Mouse (Mus musculus) lung, adult 2 months (tissue): Measurements from ENCODE around the gene S100pbp. TPM values are rescaled to one million over a fixed set of nuclear protein-coding genes. Genes with fewer than 3 reads are reported as not detected.

Experiments
- DNase-seq: peaks from one replicate; pipeline ENCODE4 v3.0.0; 2022
- H3K4me1 ChIP-seq: fragments of 200-500 bp; 2 replicates; pipeline ENCODE4 v1.6.1; 2011; ENCODE audit warnings: low read length; ENCODE audit not compliant: control insufficient read depth, insufficient read depth
- H3K4me3 ChIP-seq: fragments of 200-500 bp; replicated peaks from 2 replicates; pipeline ENCODE3; 2011; ENCODE audit warnings: low read depth, mild to moderate bottlenecking, control low read depth, low read length; ENCODE audit errors: extremely low read depth
- CTCF ChIP-seq: fragments of 200-500 bp; IDR thresholded peaks from 2 replicates; pipeline ENCODE4 v1.5.1; 2011; ENCODE audit warnings: mild to moderate bottlenecking, low read length, control low read depth; ENCODE audit not compliant: insufficient read depth
- POLR2A ChIP-seq: fragments of 200-500 bp; IDR thresholded peaks from 2 replicates; pipeline ENCODE4 v1.6.1; 2011; ENCODE audit warnings: low read depth, mild to moderate bottlenecking, control low read depth, low read length, borderline replicate concordance; ENCODE audit errors: extremely low read depth
- WGBS: fragments of 180-500 bp; shearing (Covaris S2); methylation state at CpG from one replicate; pipeline ENCODE4 v1.1.7; 2018; 5-methylcytosine and 5-hydroxymethylcytosine counted together
- polyA plus RNA-seq: library from polyadenylated mRNA; depleted of rRNA; stranded (reverse); fragments of >200 nt; gene quantifications from 2 replicates; pipeline ENCODE4 v1.2.3, GENCODE M21; 2012

Gene S100pbp
- polyA plus RNA-seq, 1 experiment, result 10.5 TPM

DNA sequence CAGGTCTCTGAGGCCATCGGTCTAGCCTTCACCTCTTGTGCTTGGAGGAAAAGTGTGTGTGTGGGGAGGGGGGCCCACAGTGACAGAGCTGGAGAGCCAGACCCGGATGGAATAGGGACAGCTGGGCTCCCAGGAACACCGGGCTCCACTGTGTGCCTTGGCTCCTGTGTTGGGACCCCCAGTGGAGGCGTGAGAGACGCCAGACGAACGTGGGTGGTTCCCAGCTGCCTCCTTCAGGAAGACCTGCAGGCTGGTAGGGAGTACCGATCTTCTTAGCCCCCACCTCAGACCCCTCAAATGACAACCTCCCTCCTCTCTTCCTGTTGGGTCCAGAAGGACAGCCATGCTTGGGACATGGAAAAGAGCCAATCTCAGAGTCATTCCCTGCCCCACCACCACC is 66.8 kb downstream of the S100pbp start:
- H3K4me1 ChIP-seq, result no peaks in the 10 kb centered on the region
- DNase-seq, result no peak
- TF ChIP-seq CTCF (no peak), POLR2A (no peak)
- no peak overlapping the region for H3K4me3 ChIP-seq
- 26% methylated on average over 8 of the region's 8 CpGs for WGBS

DNA sequence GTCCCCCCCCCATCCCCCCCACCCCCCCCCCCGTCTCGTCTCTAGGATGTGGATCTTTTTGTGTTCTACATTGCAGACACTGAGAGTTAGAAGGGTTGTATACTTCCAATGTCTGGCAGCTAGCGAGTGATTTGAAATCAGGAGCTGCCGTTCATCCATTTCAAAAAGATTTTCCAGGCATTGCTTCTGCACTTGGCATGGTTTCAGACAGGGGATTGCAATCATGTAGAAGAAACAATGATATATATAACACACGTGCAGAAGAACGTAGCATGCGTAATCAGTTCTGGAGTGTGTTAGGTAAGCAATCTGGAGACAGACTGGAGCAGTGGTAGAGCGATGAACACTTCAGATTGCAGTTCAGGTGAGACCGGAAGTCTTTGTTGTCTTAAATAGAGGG is 67.4 kb downstream of the S100pbp start:
- Histone ChIP-seq H3K4me3 (no peak overlapping the region), H3K4me1 (no peaks in the 10 kb centered on the region)
- no peak for DNase-seq
- WGBS, result 28% methylated on average over 9 of the region's 9 CpGs
- TF ChIP-seq CTCF, result no peak
- TF ChIP-seq POLR2A, result no peak

DNA sequence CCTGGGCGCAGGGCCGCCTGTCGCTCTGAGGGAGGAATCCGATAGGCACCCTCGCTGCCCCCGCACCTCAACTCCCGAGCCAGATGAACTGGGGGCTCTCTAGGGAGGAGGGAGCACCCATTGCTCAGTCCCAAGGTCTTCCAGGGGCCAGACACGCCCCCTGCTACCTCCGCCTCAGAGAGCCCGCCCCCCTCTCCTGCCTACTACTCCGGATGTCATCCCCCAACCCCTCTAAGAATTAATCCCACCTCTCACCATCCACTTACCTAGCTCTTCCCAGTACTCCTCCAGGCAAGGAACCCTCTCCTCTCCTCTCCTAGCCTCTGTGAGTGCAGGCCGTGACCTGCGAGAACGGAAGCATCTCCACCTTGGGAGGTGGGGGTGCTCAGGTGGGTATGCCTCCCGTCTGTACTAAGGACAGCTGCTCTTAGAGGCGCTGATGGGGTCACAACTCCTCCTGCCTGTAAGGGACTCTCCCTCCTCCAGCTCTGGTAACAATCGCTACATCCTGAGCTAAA is 67.9 kb downstream of the S100pbp start, which contains the start of gene Hpca:
Gene Hpca, minus strand, starts transcription at position 468 of the 518 bp plus-strand sequence.
- WGBS, result 3% methylated on average over 17 of the region's 17 CpGs
- H3K4me3 ChIP-seq, result no peak within 1 kb of the TSS
- no peak for DNase-seq
- TF ChIP-seq POLR2A, result no peak
- no peak for TF ChIP-seq CTCF
- H3K4me1 ChIP-seq, result no peaks in the 10 kb centered on the region

DNA sequence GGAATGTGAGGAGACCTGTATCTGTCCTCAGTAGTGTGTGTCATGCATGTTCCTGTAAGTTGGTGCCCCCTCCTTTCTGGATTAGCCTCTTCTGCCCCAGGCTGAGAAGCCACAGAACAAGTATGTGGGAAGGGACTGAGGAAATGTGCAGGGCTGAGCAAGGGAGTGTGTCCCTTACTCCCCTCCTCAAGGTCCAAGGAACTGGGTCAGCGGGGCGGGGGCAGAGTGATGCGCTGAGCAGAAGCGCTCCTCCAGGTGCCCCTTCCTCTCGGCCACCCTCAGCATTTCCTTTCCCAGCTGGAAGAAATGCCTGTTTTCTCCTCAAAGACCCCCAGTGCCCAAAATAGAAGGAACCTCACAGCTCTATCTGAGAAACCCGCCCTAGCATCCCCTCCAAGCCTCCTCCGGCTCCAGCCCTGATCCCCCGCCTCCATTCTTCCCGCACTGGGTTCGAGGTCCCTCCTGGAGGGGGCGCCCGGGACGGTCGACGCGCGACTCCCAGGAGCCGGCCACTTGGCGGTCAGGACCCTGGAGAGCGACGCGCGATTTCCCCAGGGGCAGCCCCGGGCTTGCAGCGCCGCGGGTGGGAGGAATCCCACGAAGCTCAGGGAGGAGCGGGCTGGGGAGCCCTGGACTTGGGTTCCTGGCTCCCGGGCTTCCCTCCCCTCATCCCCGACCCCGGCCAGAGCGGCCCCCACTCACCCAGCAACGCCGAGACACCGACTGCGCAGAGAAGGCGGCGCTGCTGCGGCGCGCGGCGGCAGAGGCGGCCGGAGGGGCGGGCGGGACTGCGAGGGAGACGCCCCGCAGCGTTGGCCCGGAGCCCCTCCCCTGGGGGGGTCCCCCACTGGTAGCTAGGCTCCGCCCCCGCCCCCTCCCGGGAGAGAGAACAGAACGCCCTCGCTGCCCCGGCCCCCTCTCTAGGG is 68.7 kb downstream of the S100pbp start:
- TF ChIP-seq POLR2A (no peak), CTCF (no peak)
- DNase-seq, result peak; percentile 41
- Histone ChIP-seq H3K4me3 (no peak overlapping the region), H3K4me1 (no peaks in the 10 kb centered on the region)
- WGBS, result 2% methylated on average over 59 of the region's 59 CpGs

DNA sequence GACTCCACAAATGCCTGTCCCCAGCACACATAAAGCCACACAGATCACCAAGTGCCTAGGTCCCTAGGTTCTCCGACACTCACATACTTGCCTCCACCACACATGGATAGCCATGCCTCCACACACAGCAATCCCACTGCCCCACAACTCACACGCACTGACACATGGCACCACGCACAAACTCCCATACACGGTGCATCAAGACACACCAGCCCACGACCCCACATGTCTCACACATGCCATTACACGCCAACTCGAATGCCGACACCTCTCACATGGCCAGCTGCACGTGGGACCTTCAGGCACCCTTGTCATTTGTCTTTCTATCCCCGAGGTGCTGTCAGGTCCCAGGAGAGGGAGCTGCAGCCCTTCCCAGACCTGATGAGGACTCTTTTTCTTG is 69.8 kb downstream of the S100pbp start:
- 70% methylated on average over 10 of the region's 10 CpGs for WGBS
- H3K4me1 ChIP-seq, result no peaks in the 10 kb centered on the region
- no peak for TF ChIP-seq POLR2A
- TF ChIP-seq CTCF, result no peak

GRCm38 (mm10) chr4:129117720-129118510 is 71.6 kb downstream of the S100pbp start:
- 75% methylated on average over 14 of the region's 14 CpGs for WGBS
- TF ChIP-seq CTCF (no peak), POLR2A (no peak)

More for the DNA sequence above, 69.8 kb downstream of the S100pbp start:
- no peak overlapping the region for H3K4me3 ChIP-seq
- no peak for DNase-seq

DNA sequence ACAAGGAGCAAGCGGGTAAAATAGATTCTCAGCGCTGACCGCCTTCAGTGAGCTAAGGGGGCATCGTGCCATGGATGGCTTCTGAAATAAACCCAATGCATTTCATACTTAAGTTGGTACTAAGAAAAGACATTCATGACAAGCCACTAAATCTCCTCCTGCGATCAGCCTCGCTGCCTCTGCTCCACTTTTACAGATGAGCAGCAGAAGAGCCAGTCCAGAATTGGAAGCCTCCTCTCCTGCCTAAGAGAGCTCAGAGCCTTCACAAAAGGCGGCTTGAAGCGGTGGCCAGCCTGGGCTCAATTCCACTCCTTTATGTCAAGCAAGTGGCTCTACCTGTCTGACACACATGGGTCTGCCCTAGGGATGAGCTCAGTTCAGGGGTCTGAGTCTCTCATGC is 72.8 kb downstream of the S100pbp start:
- DNase-seq, result no peak
- Histone ChIP-seq H3K4me1 (no peaks in the 10 kb centered on the region), H3K4me3 (no peak overlapping the region)
- TF ChIP-seq CTCF, result no peak
- no peak for TF ChIP-seq POLR2A
- WGBS, result 93% methylated on average over 8 of the region's 8 CpGs

More at GRCm38 (mm10) chr4:129117720-129118510, 71.6 kb downstream of the S100pbp start:
- H3K4me3 ChIP-seq, result no peak overlapping the region
- no peak for DNase-seq
- no peaks in the 10 kb centered on the region for H3K4me1 ChIP-seq

GRCm38 (mm10) chr4:129113083-129113988 is 76.2 kb downstream of the S100pbp start:
- no peaks in the 10 kb centered on the region for H3K4me1 ChIP-seq
- WGBS, result 34% methylated on average over 28 of the region's 28 CpGs
- no peak for TF ChIP-seq POLR2A
- TF ChIP-seq CTCF, result peak; percentile 61
- no peak overlapping the region for H3K4me3 ChIP-seq
- no peak for DNase-seq
